Mouse (Mus musculus): ENCODE results near the gene Hist1h4j.
"Not testable (repeated sequence)": the region's sequence is repeated elsewhere in the genome, so short reads cannot be mapped to it uniquely, and the experiment has no call there.

Gene Hist1h4j

GRCm38 (mm10) chr13:21781639-21782038 lies 46.8 kb downstream of the Hist1h4j start:
- no peak for DNase-seq (ENCODE audit: low spot score)

GRCm38 (mm10) chr13:21782361-21783254 lies 47.7 kb downstream of the Hist1h4j start:
- DNase-seq (ENCODE audit: low spot score), result not testable (repeated sequence)

- DNase-seq (ENCODE audit: low spot score), result peak; percentile 80
These were observed 48.4 kb downstream of the Hist1h4j start, which contains the start of gene Hist1h3i for GRCm38 (mm10) chr13:21783255-21783617. Hist1h3i (minus strand) TSS chr13:21783370.

GRCm38 (mm10) chr13:21783734-21784161 lies 48.9 kb downstream of the Hist1h4j start:
- DNase-seq (ENCODE audit: low spot score), result no peak

- DNase-seq (ENCODE audit: low spot score), result no peak
These were observed 49.4 kb downstream of the Hist1h4j start for GRCm38 (mm10) chr13:21784311-21784710.

All from left cerebral cortex, adult 11 months (tissue).